Mouse (Mus musculus) kidney, adult 2 months (tissue): ENCODE measurements around the gene Pfn1. TPM values are rescaled to one million over a fixed set of nuclear protein-coding genes. Genes with fewer than 3 reads are reported as not detected.

Experiments used
- DNase-seq: peaks from one replicate; pipeline ENCODE4 v3.0.0; 2021
- H3K27ac ChIP-seq: fragments of 200-500 bp; 2 replicates; pipeline ENCODE4 v1.5.1; 2012; ENCODE audit warnings: low read depth, low read length, control low read depth, inconsistent platforms; ENCODE audit not compliant: insufficient read depth
- H3K27me3 ChIP-seq: fragments of 200-500 bp; replicated peaks from 2 replicates; pipeline ENCODE4 v1.6.1; 2012; ENCODE audit warnings: mild to moderate bottlenecking, moderate library complexity, low read length, inconsistent platforms; ENCODE audit not compliant: control insufficient read depth, insufficient read depth
- H3K36me3 ChIP-seq: fragments of 200-500 bp; 2 replicates; pipeline ENCODE4 v1.6.1; 2012; ENCODE audit warnings: mild to moderate bottlenecking, moderate library complexity, low read length, inconsistent platforms; ENCODE audit not compliant: control insufficient read depth, insufficient read depth
- H3K4me1 ChIP-seq: fragments of 200-500 bp; 2 replicates; pipeline ENCODE4 v1.6.1; 2011; ENCODE audit warnings: low read length; ENCODE audit not compliant: control insufficient read depth, insufficient read depth
- H3K4me3 ChIP-seq: fragments of 200-500 bp; 2 replicates; pipeline ENCODE4 v1.5.1; 2011; ENCODE audit warnings: mild to moderate bottlenecking, low read depth, low read length, control low read depth; ENCODE audit not compliant: insufficient read depth
- CTCF ChIP-seq: fragments of 200-500 bp; conservative IDR thresholded peaks from 2 replicates; pipeline ENCODE4 v1.5.1; 2011; ENCODE audit warnings: low read depth, mild to moderate bottlenecking, control low read depth, low read length, moderate library complexity, mixed read lengths; ENCODE audit not compliant: insufficient read depth, insufficient read length
- POLR2A ChIP-seq: fragments of 200-500 bp; IDR thresholded peaks from one replicate; pipeline ENCODE4 v1.6.1; 2011; ENCODE audit warnings: low read depth, low read length, control low read depth
- WGBS: fragments of 180-500 bp; shearing (Covaris S2); methylation state at CpG from one replicate; pipeline ENCODE4 v1.1.7; 2018; 5-methylcytosine and 5-hydroxymethylcytosine counted together
- polyA plus RNA-seq: library from polyadenylated mRNA; depleted of rRNA; stranded (reverse); fragments of >200 nt; gene quantifications from 2 replicates; pipeline ENCODE4 v1.2.3, GENCODE M21; 2012

Gene Pfn1
- polyA plus RNA-seq, 1 experiment: 750 TPM

DNA sequence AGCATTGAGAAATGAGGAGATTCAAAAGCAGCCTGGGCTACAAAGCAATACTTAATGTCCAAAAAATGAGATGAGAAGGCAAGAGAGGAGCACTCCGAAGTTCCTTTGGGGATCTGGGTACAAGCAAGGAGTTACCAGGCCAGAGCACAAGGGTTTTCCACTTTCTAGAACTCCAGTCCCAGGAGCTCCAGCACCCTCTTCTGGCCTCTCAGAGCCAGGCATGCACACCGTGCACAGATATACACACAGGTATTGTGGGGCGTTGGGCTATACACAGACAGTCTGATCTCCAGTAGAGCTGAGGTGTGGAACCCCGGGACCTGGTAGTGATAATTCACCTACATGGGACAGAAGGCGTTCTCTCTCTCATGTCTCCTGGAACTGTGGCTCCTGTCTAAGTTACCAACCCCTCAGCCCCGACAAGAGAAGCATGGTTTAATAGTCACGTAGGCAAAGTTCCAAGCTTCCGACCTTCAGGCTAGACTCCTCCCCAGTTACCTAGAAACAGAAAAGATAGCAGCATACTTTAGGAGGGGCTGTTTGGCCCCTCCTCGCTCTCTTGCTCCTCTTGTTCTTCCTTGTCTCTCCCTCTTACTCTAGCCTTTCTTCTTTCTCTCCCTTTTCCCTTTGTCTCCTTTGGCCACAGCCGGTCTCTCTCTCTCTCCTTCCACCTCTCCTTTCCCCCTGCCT, 31.2 kb downstream of the Pfn1 start:
- Histone ChIP-seq H3K36me3 (no peaks in the 10 kb centered on the region), H3K4me1 (peaks cover 4% of the 10 kb centered on the region; the same call in 1 of the 2 replicates), H3K27ac (no peak overlapping the region), H3K4me3 (no peak overlapping the region), H3K27me3 (no peaks in the 10 kb centered on the region)
- DNase-seq: no peak
- TF ChIP-seq POLR2A (no peak), CTCF (peak; percentile 50)
- WGBS: 80% methylated on average over 10 of the region's 10 CpGs

DNA sequence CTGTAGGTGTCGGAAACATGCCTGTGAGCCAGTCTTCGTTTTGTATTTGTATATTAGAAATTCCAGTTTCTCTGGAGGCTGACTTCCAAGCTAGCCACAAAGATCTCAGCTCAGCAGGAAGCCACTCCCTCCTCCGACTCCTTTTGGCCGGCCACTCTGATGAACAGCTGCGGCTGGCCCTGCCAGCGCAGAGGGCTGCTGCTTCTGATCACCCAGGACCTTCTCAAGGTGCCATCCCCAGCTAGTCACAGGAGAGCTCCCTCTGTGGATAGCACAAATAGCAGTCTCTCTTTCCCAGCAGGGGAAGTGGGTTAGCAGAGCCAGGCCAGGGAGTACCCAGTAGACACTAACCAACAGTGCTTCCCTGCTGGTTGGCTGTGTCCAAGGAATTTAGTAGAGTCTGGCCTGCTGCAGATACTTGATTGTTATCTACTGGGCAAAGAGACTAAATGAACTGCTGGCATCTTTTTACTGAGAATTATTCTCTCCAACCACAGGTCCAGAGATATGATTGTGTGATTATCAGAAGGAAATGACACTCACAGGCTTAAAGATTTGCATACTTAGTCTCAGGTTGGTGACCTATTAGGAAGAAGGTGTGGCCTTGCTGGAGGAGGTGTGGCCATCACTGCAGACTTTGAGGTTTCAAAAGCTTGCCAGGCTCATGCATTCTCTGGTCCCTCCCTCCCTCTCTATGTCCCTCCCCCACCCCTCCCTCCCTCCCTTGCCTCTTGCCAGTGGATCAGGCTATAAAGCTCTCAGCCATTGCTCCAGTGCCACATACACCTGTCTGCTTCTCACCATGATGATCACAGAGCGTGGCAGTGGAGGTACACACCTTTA, 32.3 kb downstream of the Pfn1 start:
- Histone ChIP-seq H3K27me3 (no peaks in the 10 kb centered on the region), H3K4me1 (peaks cover 4% of the 10 kb centered on the region; the same call in 1 of the 2 replicates), H3K27ac (no peak overlapping the region), H3K4me3 (no peak overlapping the region), H3K36me3 (no peaks in the 10 kb centered on the region)
- TF ChIP-seq CTCF (no peak), POLR2A (no peak)
- peak; percentile 52 for DNase-seq
- WGBS: 49% methylated on average over 7 of the region's 7 CpGs

DNA sequence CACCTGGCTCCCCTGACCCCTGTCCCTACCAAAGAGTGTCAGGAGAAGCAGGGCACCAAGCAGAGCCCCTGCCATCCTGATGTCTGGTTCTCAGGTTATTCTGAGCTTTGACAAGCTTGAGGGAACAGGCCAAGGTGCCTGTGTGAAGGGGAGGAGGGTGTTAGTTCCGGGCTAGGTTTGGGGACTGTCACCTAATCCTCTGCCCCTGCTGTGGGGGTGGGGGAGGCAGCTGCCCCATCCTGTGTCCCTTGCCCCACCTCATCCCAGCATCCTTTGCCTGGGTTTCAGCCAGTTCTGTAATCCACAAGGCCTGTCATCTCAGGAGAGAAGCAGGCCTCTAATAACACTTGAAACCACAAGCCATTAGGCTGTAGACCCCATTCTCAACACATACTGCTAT, 35.3 kb downstream of the Pfn1 start, which contains the start of gene Chrne:
TSS of gene Chrne (minus strand) at position 116 of the 400 bp plus-strand sequence.
- no peak for TF ChIP-seq CTCF
- TF ChIP-seq POLR2A: no peak
- WGBS: 62% methylated on average over 1 of the region's 1 CpGs
- Histone ChIP-seq H3K27me3 (no peaks in the 10 kb centered on the region), H3K36me3 (no peaks in the 10 kb centered on the region), H3K4me3 (no peak within 1 kb of the TSS), H3K4me1 (peaks cover 5% of the 10 kb centered on the region; the same call in 1 of the 2 replicates), H3K27ac (no peak within 1 kb of the TSS)
- DNase-seq: no peak

DNA sequence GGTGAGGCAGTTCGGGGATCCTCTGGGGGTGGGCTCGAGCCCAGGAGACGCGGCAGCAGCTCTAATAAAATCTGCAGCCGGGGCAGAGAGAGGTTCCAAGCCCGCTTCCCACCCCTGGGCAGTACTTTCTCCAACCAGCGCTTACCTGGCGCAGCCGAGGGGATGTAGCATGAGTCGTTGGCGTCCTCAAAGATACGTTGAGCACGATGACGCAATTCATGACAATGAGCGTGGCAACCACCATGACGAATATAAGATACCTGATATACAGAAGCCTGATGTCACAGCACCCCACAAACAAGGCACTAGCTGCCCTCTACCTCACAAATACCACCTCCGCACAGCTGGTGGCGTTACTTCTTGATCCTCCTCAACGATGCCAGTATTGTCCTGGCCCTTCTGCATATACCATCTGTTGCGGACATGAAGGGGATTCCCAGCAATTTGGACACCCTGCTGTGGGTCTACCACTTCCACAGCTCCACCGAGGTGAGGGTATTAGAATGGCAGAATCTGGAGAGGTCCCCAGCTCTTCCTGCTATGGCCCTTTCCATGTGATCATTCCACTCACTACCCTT, 38.8 kb downstream of the Pfn1 start, which contains the start of gene 4930544D05Rik:
TSS of gene 4930544D05Rik (plus strand) at position 333 of the 578 bp plus-strand sequence.
- no peaks in the 10 kb centered on the region for H3K27me3 ChIP-seq
- TF ChIP-seq CTCF (no peak), POLR2A (no peak)
- no peaks in the 10 kb centered on the region for H3K36me3 ChIP-seq
- no peak for DNase-seq
- no peak within 1 kb of the TSS for H3K27ac ChIP-seq
- peaks cover 5% of the 10 kb centered on the region; the same call in 1 of the 2 replicates for H3K4me1 ChIP-seq
- 33% methylated on average over 21 of the region's 21 CpGs for WGBS
- H3K4me3 ChIP-seq: peak within 1 kb of the TSS; percentile 45

DNA sequence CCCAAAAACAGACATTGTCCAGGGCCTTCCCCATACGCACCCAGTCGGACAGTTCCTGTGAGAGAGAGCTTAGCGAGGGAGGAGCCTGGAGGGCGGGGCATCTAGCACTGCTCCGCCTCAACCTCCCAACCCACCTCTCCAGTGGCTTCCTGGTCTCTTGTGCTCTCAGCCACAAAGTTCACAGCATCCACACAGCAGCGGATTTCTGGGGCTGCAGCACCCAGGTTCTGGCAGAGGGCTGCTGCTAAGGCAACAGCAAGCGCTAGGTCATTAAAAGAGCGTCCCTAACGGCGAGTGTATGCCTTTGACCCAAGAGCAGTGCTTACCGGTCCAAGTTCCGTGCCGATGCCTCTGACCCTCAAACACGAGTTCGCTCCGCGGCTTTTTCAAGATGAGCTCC, 39.4 kb downstream of the Pfn1 start:
- DNase-seq: peak; percentile 80
- TF ChIP-seq CTCF (no peak; the same call in 1 of the 2 replicates), POLR2A (no peak)
- Histone ChIP-seq H3K36me3 (no peaks in the 10 kb centered on the region), H3K27ac (no peak overlapping the region), H3K4me1 (peaks cover 5% of the 10 kb centered on the region; the same call in 1 of the 2 replicates), H3K4me3 (peak overlapping the region; percentile 45), H3K27me3 (no peaks in the 10 kb centered on the region)
- WGBS: 4% methylated on average over 17 of the region's 17 CpGs

DNA sequence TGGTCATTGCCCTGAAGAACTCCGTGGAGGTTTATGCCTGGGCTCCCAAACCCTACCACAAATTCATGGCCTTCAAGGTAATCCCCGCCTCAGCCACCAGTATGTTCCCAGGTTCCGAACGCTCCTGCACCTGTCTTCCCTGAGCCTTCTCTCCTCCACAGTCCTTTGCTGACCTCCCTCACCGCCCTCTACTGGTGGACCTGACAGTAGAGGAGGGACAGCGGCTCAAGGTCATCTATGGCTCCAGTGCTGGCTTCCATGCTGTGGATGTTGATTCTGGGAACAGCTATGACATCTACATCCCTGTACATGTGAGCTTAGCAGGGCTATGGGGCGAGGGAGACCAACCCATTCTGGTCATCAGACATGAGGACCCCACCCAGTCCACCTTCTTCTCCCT, 41.9 kb downstream of the Pfn1 start:
- H3K4me1 ChIP-seq: peaks cover 5% of the 10 kb centered on the region; the same call in 1 of the 2 replicates
- 74% methylated on average over 7 of the region's 7 CpGs for WGBS
- DNase-seq: peak; percentile 27
- TF ChIP-seq POLR2A: no peak
- TF ChIP-seq CTCF: peak; percentile 47; the same call in 1 of the 2 replicates
- H3K27ac ChIP-seq: no peak overlapping the region
- H3K27me3 ChIP-seq: no peaks in the 10 kb centered on the region
- H3K4me3 ChIP-seq: no peak overlapping the region
- H3K36me3 ChIP-seq: no peaks in the 10 kb centered on the region; the same call in none of the 2 replicates

DNA sequence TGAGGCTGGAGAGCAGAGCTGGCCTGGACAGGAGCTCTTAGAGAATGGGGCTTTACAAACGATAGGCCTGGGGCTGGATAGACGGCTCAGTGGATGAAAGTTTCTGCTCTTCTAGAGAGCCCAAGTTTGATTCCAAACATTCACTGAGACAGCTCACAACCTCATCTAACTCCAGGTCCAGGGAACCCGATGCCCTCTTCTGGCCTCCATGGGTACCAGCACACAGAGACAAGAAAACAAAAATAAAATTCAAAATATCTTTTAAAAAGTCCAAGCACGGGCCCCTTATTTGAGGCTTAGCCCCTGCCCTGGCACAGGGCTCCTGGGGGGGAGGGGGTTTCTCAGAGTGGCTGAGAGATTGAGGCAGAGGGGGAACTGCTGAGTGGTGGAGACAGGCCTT, 43.7 kb downstream of the Pfn1 start:
- no peak for DNase-seq
- 84% methylated on average over 4 of the region's 4 CpGs for WGBS
- TF ChIP-seq POLR2A (no peak), CTCF (no peak; the same call in 1 of the 2 replicates)
- H3K36me3 ChIP-seq: no peaks in the 10 kb centered on the region; the same call in none of the 2 replicates
- H3K27ac ChIP-seq: no peak overlapping the region
- H3K4me1 ChIP-seq: peaks cover 5% of the 10 kb centered on the region; the same call in 1 of the 2 replicates
- no peak overlapping the region for H3K4me3 ChIP-seq
- no peaks in the 10 kb centered on the region for H3K27me3 ChIP-seq
